Mouse (Mus musculus) limb, embryonic 10.5 days (tissue): ENCODE results near the gene Espnl. TPM values are rescaled to one million over a fixed set of nuclear protein-coding genes. Genes with fewer than 3 reads are reported as not detected.

ENCODE experiments used
- DNase-seq: peaks from one replicate; pipeline ENCODE4 v3.0.0-alpha.2; 2017; ENCODE audit warnings: low spot score
- H3K27ac ChIP-seq: fragments of 300-500 bp; sonication (generic); 2 replicates; pipeline ENCODE4 v1.5.1; 2016; ENCODE audit warnings: mild to moderate bottlenecking
- H3K27me3 ChIP-seq: fragments of 300-500 bp; sonication (generic); 2 replicates; pipeline ENCODE4 v1.6.1; 2016; ENCODE audit warnings: low read depth, mild to moderate bottlenecking; ENCODE audit not compliant: poor library complexity, severe bottlenecking
- H3K36me3 ChIP-seq: fragments of 300-500 bp; sonication (generic); 2 replicates; pipeline ENCODE4 v1.6.1; 2016; ENCODE audit warnings: mild to moderate bottlenecking, moderate library complexity
- H3K4me1 ChIP-seq: fragments of 300-500 bp; sonication (generic); 2 replicates; pipeline ENCODE4 v1.6.1; 2016
- H3K4me3 ChIP-seq: fragments of 300-500 bp; sonication (generic); 2 replicates; pipeline ENCODE4 v1.5.1; 2016; ENCODE audit warnings: mild to moderate bottlenecking, moderate library complexity
- H3K9me3 ChIP-seq: fragments of 300-500 bp; sonication (generic); replicated peaks from 2 replicates; pipeline ENCODE4 v1.6.1; 2016; ENCODE audit warnings: mild to moderate bottlenecking
- WGBS: fragments of 180-500 bp; shearing (Covaris S2); methylation state at CpG from one replicate; pipeline ENCODE4 v1.1.7; 2016; 5-methylcytosine and 5-hydroxymethylcytosine counted together
- polyA plus RNA-seq: library from polyadenylated mRNA; unstranded; fragments of >200 nt; fragmentation: Nextera tagmentation; extraction: Ambion mirVana; gene quantifications from 2 replicates; pipeline ENCODE4 v1.2.1, GENCODE M21; 2016

The Espnl gene
- polyA plus RNA-seq = not detected in 2 replicates

DNA sequence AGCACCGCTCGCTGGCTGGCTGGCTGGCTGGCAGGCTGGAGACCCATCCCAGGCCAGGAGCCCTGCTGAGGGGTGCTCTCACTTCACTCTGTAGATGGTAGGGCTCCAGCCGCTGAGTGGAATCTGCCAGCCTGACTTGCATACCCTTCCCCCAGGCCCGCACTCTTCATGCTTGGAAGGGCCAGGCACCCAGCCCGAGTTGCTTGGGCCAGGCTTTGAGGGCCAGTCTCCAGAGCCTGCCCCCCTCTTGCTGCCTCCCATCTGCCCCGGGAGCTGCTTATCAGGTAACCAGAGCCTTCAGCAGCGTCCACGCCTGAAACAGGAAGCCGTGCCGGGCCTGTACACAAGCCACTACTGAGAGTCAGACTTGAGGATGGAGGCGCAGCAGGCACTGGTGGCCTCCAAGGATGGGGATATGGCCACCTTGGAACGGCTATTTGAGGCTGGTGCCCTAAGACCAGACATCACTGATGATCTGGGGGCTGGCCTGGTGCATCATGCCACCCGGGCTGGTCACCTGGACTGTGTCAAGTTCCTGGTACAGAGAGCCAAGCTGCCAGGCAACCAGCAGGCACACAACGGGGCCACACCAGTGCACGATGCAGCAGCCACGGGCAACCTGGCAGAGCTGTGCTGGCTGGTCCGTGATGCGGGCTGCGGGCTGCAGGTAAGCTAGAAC is at the start of gene Espnl:
Gene Espnl, plus strand, starts transcription at position 316 of the 679 bp plus-strand sequence.
- Histone ChIP-seq H3K4me3 (no peak within 1 kb of the TSS), H3K27me3 (no peaks in the 10 kb centered on the region), H3K27ac (peak within 1 kb of the TSS; percentile 61), H3K4me1 (peaks cover 8% of the 10 kb centered on the region), H3K9me3 (no peaks in the 10 kb centered on the region), H3K36me3 (no peaks in the 10 kb centered on the region)
- no peak for DNase-seq
- 75% methylated on average over 19 of the region's 19 CpGs for WGBS

DNA sequence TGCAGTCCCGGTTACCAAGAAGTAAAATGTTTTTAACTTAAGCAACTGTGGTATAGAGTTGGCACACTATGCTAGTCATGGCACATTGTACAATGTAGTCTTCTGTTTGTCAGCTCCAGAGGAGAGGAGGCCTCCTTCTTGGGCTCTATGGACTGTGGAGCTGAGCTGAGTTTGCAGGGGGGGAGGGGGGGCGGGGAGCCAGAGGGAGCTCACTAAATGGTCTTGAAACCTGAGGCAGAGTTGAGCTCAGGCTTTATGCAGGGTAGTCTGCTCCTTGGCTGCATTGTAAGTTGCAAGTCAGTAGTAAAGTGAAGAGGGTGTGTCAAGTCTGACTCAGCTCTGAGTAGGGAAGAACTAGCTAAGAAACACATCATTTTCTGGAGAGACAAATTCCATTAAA is 49.6 kb upstream of the Espnl start:
- Histone ChIP-seq H3K27me3 (no peaks in the 10 kb centered on the region), H3K9me3 (no peaks in the 10 kb centered on the region), H3K36me3 (peaks cover 45% of the 10 kb centered on the region), H3K4me1 (no peaks in the 10 kb centered on the region), H3K27ac (no peak overlapping the region), H3K4me3 (no peak overlapping the region)
- peak; percentile 22 for DNase-seq
- 84% methylated on average over 2 of the region's 2 CpGs for WGBS

DNA sequence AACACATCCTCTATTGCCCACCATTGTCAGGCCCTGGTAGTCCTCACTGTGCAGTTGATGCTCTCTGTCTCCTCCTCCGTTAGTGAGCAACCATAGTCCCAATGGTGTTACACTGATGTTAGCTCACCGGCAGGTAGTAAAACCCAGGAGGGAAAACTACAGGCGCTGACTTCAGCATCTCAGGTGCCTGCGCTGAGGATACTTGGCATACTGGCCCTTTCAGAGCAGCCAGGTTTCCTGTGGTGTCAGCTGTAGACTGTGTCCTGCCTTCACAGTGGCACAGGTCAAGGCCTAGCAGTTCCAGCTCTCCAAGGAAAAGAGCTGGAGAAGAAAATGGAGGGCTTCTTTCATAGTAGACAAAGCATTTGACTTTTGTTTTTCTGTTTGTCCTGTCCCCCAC is 45.3 kb upstream of the Espnl start:
- 96% methylated on average over 4 of the region's 4 CpGs for WGBS
- peaks cover 73% of the 10 kb centered on the region for H3K36me3 ChIP-seq

DNA sequence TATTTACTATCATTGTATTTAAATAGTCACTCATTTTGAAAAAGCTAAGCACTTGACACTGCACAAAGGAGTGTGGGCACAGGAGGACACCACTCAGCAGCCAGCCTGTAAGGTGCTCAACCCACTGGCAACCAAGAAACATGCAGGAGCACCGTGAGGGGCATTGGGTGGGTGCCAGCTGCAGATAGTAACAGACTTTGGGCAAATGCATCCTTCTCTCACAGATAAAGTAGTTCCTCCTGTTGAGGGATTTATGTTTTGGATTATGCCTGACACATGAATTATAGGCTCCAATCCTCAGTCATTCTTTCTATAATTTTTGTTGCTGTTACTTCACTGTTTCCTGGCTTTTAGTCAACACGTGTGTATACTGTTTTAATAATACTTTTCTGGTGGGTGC is 44.4 kb upstream of the Espnl start:
- peak; percentile 8 for DNase-seq
- Histone ChIP-seq H3K27ac (no peak overlapping the region), H3K4me3 (no peak overlapping the region), H3K9me3 (no peaks in the 10 kb centered on the region), H3K27me3 (no peaks in the 10 kb centered on the region), H3K4me1 (no peaks in the 10 kb centered on the region), H3K36me3 (peaks cover 77% of the 10 kb centered on the region)
- 90% methylated on average over 2 of the region's 2 CpGs for WGBS

More for the DNA sequence above, 45.3 kb upstream of the Espnl start:
- no peak for DNase-seq
- no peaks in the 10 kb centered on the region for H3K27me3 ChIP-seq
- H3K4me1 ChIP-seq = no peaks in the 10 kb centered on the region
- H3K9me3 ChIP-seq = no peaks in the 10 kb centered on the region
- H3K4me3 ChIP-seq = no peak overlapping the region
- H3K27ac ChIP-seq = no peak overlapping the region

DNA sequence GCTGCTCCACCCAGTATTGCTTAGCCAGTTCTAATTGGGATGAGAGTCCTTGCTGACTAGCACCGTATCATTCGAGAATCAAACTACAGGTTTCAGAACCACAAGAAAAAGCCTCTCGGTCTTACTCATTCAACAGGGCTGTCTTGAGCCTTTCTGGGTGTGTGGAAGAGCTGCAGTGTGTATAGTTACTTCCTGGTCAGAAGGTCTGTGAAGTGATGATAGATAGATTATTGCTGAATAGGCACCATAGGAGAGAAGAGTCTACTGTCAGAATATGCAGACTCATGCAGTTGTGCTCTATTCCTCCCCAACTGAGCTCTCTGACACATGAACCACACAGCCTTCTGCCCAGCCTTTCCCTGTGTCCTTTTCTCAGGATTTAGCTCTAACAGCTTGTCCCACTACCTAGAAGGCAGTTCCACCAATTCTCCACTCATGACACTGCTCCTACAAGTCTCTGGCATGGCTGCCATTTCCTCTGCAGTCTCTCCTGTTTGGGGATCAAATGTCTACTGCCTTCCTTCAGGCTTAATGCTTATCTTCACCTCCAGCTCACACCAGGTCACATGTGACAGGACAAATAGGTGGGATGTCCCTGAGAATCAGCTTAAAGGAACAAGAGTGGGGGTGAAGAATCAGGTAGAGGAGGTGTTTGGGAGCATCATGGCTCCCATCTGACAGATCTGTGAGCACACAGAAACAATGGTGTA is 43.3 kb upstream of the Espnl start:
- Histone ChIP-seq H3K27me3 (no peaks in the 10 kb centered on the region), H3K9me3 (no peaks in the 10 kb centered on the region), H3K27ac (no peak overlapping the region), H3K4me1 (no peaks in the 10 kb centered on the region), H3K4me3 (no peak overlapping the region), H3K36me3 (peaks cover 79% of the 10 kb centered on the region)
- WGBS = 94% methylated on average over 3 of the region's 3 CpGs
- no peak for DNase-seq

DNA sequence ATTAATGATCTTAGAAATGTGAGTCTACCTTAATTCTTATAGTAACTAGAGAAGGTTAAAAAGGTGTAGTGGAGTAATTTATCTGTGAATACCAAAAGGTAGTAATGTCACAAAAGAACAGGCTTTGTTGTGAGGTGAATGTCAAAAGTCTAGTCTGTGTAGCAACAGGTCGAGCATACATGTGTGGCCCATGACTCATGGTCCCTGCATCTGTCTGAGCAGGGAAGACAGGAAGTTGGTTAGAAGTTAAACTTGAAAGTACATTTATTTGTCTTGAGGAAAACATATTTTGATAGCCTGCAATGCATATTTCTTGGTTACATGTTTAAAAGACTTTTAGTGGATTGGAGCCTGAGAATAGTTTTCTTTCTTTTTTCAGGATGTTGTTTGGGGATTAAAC is 42.7 kb upstream of the Espnl start:
- Histone ChIP-seq H3K36me3 (peaks cover 82% of the 10 kb centered on the region), H3K4me1 (no peaks in the 10 kb centered on the region), H3K4me3 (no peak overlapping the region), H3K9me3 (no peaks in the 10 kb centered on the region), H3K27ac (no peak overlapping the region), H3K27me3 (no peaks in the 10 kb centered on the region)
- 84% methylated on average over 1 of the region's 1 CpGs for WGBS
- DNase-seq = no peak

DNA sequence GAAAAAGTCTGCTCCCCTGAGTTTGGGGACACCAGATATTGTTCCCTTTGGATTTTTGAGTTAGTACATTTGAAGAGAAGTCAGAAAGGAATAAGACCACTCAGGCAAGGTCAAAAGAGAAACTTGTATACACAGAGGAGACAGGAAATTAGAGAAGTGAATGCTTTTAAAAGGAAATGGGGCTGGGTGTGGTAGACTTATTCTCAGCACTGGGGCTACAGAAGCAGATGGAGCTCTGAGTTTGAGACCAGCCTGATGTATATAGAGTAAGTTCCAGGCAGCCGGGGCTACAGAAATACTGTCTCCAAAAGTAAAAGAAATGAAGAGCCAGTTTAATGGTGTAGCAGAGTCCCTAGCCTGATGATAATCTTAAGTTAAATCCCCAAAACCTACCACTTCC is 39.3 kb upstream of the Espnl start:
- Histone ChIP-seq H3K9me3 (no peaks in the 10 kb centered on the region), H3K27ac (no peak overlapping the region), H3K4me1 (no peaks in the 10 kb centered on the region), H3K4me3 (no peak overlapping the region), H3K27me3 (no peaks in the 10 kb centered on the region), H3K36me3 (peaks cover 82% of the 10 kb centered on the region)
- DNase-seq = no peak
- 94% methylated on average over 1 of the region's 1 CpGs for WGBS

DNA sequence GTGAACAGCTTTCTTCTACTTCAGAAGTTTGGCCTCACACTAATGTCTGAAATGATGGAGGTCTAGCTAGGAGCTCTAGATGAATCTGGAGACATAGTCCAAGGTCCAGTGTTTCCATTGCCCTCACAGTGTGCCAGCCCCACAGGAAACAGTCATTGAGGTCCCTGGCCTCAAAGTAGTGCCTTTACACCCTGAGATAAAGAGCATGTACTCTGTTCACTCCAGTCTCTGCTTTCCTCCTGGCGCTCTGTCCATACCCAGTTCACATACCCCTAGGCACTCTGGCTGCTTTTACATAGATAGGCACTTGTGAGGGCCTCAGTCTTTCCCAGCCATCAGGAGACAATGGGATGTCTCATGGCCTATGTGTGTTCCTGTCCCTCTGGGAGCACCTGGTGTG is 32.5 kb upstream of the Espnl start:
- Histone ChIP-seq H3K27me3 (no peaks in the 10 kb centered on the region), H3K4me1 (no peaks in the 10 kb centered on the region), H3K36me3 (peaks cover 67% of the 10 kb centered on the region), H3K9me3 (no peaks in the 10 kb centered on the region), H3K27ac (no peak overlapping the region), H3K4me3 (no peak overlapping the region)
- 96% methylated on average over 1 of the region's 1 CpGs for WGBS
- no peak for DNase-seq

DNA sequence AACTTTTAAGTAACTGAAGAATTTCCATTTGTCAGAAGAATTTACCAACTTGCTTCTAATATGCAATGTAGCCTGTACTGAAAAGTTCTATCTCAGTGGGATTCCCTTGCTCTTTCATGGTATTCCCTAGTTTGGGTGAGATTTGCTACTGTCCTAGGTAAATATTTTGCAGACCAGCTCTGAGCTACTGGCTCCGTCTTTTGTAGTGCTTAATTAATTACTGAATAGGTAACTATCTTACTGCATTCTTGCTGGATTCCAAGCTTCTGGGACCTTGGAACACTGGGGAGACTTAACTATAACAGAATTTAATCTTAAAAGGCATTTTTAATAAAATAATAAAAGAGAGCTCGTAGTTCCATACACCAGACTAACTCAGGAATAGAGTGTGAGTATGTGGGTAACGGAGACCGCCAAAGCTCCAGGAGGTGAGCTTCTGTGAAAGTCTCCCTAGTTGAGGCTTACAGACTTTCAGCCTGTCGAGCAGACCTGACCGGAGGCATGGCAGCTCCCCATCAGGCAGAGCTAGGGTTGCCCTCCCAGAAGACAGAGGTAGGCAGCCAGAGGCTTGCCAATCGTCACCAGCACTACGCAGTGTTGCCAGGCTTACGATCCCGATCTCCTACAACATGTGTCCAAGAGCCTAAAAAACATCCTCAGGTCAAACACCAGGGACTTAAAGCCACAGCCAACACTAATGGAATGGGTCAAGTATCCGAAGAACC is 29.6 kb upstream of the Espnl start:
- Histone ChIP-seq H3K27me3 (no peaks in the 10 kb centered on the region), H3K36me3 (peaks cover 47% of the 10 kb centered on the region), H3K9me3 (no peaks in the 10 kb centered on the region), H3K4me3 (no peak overlapping the region), H3K27ac (no peak overlapping the region), H3K4me1 (no peaks in the 10 kb centered on the region)
- WGBS = 92% methylated on average over 11 of the region's 11 CpGs
- no peak for DNase-seq

DNA sequence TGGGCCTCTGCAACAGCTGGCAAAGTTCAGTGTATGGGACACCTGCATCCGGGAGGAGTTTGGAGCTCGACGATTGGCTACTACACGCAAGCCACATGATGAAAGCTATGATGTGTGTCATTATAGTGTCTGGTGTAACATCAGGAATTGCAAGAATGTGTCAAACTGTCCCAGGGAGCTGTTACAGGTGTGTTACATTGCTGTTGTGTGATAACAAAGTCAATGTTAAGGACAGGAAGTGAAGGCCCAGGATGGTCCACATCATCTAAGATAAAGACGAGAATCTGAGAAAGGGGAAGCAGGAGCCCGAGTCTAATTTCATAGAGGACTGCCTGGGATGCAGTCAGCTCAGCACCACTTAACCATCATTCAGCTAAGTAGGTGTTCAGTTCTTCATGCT is 26.3 kb upstream of the Espnl start:
- peaks cover 12% of the 10 kb centered on the region for H3K4me1 ChIP-seq

DNA sequence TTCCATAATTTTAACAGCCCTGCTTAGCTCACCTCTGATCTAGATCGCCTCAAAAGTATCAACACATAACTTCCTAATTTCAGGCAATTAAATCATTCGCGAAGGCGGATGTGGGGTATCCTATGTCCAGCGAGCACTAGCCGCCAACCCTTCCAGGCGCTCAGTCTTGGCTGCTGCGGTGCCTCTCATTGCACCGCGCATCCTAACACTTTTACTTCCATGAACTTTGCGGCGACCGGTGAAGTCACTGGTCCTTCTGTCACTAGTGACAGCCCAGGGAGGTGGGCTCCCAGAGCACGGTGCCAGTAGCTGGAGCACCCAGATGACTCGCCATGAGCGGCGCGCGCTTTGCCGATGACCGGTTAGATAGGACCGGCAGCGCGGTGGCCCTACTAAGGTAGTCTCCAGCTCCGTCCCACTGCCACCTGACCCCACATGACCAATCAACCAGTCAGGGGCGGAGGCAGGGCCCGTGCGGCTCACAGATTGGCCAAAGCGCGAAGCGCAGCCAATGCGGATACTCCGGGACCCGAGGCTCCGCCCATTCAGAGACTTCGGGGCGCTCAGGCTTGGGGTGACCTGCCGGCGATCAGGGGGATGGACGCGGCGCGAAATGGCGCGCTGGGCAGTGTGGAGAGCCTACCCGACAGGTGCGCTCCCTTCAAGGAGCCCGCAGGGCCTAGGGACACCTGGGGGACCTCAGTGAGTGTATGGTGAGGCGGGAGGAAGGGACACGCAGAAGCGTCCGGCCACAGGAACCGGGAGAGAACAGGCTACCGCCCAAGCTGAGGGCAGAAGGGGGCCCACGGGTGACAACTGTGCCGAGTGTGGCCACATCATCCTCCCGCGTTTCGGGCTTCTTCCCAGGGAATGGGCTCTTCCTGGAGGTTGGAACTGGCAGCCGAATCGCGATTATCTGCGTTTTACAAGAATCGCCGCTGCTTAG is 23.8 kb upstream of the Espnl start, which contains the start of gene Scly:
Gene Scly, plus strand, starts transcription at position 540 of the 946 bp plus-strand sequence.
- Histone ChIP-seq H3K27ac (peak within 1 kb of the TSS; percentile 82), H3K4me1 (peaks cover 12% of the 10 kb centered on the region), H3K4me3 (peak within 1 kb of the TSS; percentile 92), H3K27me3 (no peaks in the 10 kb centered on the region), H3K36me3 (peaks cover 7% of the 10 kb centered on the region), H3K9me3 (no peaks in the 10 kb centered on the region)
- 1% methylated on average over 63 of the region's 65 CpGs for WGBS
- peak; percentile 90 for DNase-seq

More for the DNA sequence above, 26.3 kb upstream of the Espnl start:
- peaks cover 21% of the 10 kb centered on the region for H3K36me3 ChIP-seq
- H3K4me3 ChIP-seq = no peak overlapping the region
- no peak for DNase-seq
- no peaks in the 10 kb centered on the region for H3K27me3 ChIP-seq
- WGBS = 95% methylated on average over 6 of the region's 6 CpGs
- no peak overlapping the region for H3K27ac ChIP-seq
- no peaks in the 10 kb centered on the region for H3K9me3 ChIP-seq

DNA sequence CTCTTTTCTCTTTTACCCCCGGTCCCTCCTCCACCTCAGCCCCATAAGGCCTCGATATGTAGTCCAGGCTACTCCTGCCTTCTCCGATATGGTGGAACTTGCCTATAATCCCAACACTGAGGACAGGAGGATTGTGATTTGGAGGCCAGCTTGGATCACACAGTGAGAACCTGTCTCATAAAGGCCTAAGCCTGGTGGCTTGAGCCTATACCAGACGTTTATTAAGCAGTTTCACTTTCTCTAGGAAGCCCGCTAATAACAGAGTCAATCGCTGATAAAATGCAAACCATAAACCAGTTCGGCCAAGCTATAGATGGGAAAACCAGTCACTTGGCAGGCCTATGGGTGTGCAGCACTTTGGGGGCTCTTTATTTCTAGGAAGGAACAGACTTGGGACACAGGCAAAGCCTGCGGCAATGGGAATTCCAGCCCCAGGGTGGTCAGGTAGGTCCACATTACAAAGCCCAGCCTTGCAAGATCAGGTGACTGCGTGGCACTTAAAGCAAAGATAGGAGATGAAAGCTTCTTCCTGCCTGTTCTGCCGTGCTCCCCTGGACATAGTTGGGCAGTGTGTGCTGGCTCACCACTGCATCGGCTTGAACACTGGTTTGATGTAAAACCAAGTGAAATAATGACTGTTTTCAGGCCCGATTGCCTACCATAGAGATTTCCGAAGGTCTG is 22.7 kb upstream of the Espnl start:
- peak overlapping the region; percentile 92 for H3K4me3 ChIP-seq
- 83% methylated on average over 13 of the region's 13 CpGs for WGBS

More for the DNA sequence above, 22.7 kb upstream of the Espnl start:
- peaks cover 12% of the 10 kb centered on the region for H3K36me3 ChIP-seq
- peaks cover 12% of the 10 kb centered on the region for H3K4me1 ChIP-seq
- no peaks in the 10 kb centered on the region for H3K9me3 ChIP-seq
- DNase-seq = no peak
- H3K27ac ChIP-seq = peak overlapping the region; percentile 82; the same call in 1 of the 2 replicates
- no peaks in the 10 kb centered on the region for H3K27me3 ChIP-seq
